Mouse (Mus musculus): Measurements from ENCODE around the gene Lcor. TPM values are rescaled to one million over a fixed set of nuclear protein-coding genes. Genes with fewer than 3 reads are reported as not detected.

Lcor gene
- polyA plus RNA-seq, 1 experiment from 2014 or later: 36.5 TPM

GRCm38 (mm10) chr19:41581706-41582420 is 99.4 kb downstream of the Lcor start, which contains the start of gene Gm340:
Gene Gm340 (plus strand): TSS chr19:41582370.
- no peaks in the 10 kb centered on the region for H3K27me3 ChIP-seq
- ATAC-seq: no peak
- peaks cover 55% of the 10 kb centered on the region for H3K36me3 ChIP-seq
- no peaks in the 10 kb centered on the region for H3K9me3 ChIP-seq
- WGBS: 95% methylated on average over 23 of the region's 23 CpGs
- H3K9ac ChIP-seq (replicated peaks): no peak within 1 kb of the TSS
- no peak within 1 kb of the TSS for H3K27ac ChIP-seq
- no peaks in the 10 kb centered on the region for H3K4me1 ChIP-seq (replicated peaks)
- H3K4me2 ChIP-seq (replicated peaks): no peak within 1 kb of the TSS
- H3K4me3 ChIP-seq (replicated peaks): no peak within 1 kb of the TSS

- H3K9me3 ChIP-seq: no peaks in the 10 kb centered on the region
- no peak overlapping the region for H3K4me3 ChIP-seq (replicated peaks)
- 99% methylated on average over 5 of the region's 5 CpGs for WGBS
- H3K27me3 ChIP-seq: no peaks in the 10 kb centered on the region
- no peak overlapping the region for H3K4me2 ChIP-seq (replicated peaks)
- no peaks in the 10 kb centered on the region for H3K4me1 ChIP-seq (replicated peaks)
- no peak overlapping the region for H3K9ac ChIP-seq (replicated peaks)
- peaks cover 59% of the 10 kb centered on the region for H3K36me3 ChIP-seq
- no peak for ATAC-seq
- no peak overlapping the region for H3K27ac ChIP-seq
Observed at GRCm38 (mm10) chr19:41582918-41583514, 100.6 kb downstream of the Lcor start.

- Histone ChIP-seq H3K4me2 (replicated peaks) (no peak overlapping the region), H3K4me1 (replicated peaks) (0 out of 2 replicates have a peak, but pooled peaks cover 8% of the 10 kb centered on the region), H3K9me3 (no peaks in the 10 kb centered on the region), H3K36me3 (peaks cover 55% of the 10 kb centered on the region), H3K9ac (replicated peaks) (no peak overlapping the region), H3K4me3 (replicated peaks) (no peak overlapping the region), H3K27ac (no peak overlapping the region), H3K27me3 (no peaks in the 10 kb centered on the region)
- 92% methylated on average over 10 of the region's 10 CpGs for WGBS
- ATAC-seq: no peak
Observed at GRCm38 (mm10) chr19:41586752-41587151, 104.3 kb downstream of the Lcor start.

- Histone ChIP-seq H3K4me3 (replicated peaks) (no peak overlapping the region), H3K4me2 (replicated peaks) (no peak overlapping the region), H3K9ac (replicated peaks) (no peak overlapping the region), H3K27me3 (no peaks in the 10 kb centered on the region), H3K36me3 (peaks cover 47% of the 10 kb centered on the region), H3K9me3 (no peaks in the 10 kb centered on the region), H3K4me1 (replicated peaks) (peaks cover 8% of the 10 kb centered on the region; the same call in 1 of the 2 replicates), H3K27ac (no peak overlapping the region)
- ATAC-seq: no peak
- WGBS: 80% methylated on average over 20 of the region's 20 CpGs
Observed at GRCm38 (mm10) chr19:41587431-41588222, 105.2 kb downstream of the Lcor start.

- WGBS: 82% methylated on average over 7 of the region's 7 CpGs
- H3K4me3 ChIP-seq (replicated peaks): no peak overlapping the region
- H3K36me3 ChIP-seq: peaks cover 33% of the 10 kb centered on the region
- no peak overlapping the region for H3K4me2 ChIP-seq (replicated peaks)
- H3K9ac ChIP-seq (replicated peaks): no peak overlapping the region
- H3K9me3 ChIP-seq: no peaks in the 10 kb centered on the region
- H3K4me1 ChIP-seq (replicated peaks): peaks cover 8% of the 10 kb centered on the region; the same call in 1 of the 2 replicates
- no peak overlapping the region for H3K27ac ChIP-seq
- no peaks in the 10 kb centered on the region for H3K27me3 ChIP-seq
- no peak for ATAC-seq
Observed at GRCm38 (mm10) chr19:41589026-41589425, 106.6 kb downstream of the Lcor start.

GRCm38 (mm10) chr19:41589681-41590080 is 107.2 kb downstream of the Lcor start:
- WGBS: 75% methylated on average over 8 of the region's 8 CpGs
- Histone ChIP-seq H3K9me3 (no peaks in the 10 kb centered on the region), H3K4me3 (replicated peaks) (no peak overlapping the region), H3K27ac (no peak overlapping the region), H3K27me3 (no peaks in the 10 kb centered on the region), H3K4me1 (replicated peaks) (peaks cover 8% of the 10 kb centered on the region; the same call in 1 of the 2 replicates), H3K36me3 (peaks cover 26% of the 10 kb centered on the region), H3K4me2 (replicated peaks) (no peak overlapping the region), H3K9ac (replicated peaks) (no peak overlapping the region)
- no peak for ATAC-seq

GRCm38 (mm10) chr19:41591808-41592207 is 109.4 kb downstream of the Lcor start:
- ATAC-seq: no peak
- H3K4me2 ChIP-seq (replicated peaks): no peak overlapping the region
- no peaks in the 10 kb centered on the region for H3K27me3 ChIP-seq
- no peak overlapping the region for H3K4me3 ChIP-seq (replicated peaks)
- H3K9ac ChIP-seq (replicated peaks): no peak overlapping the region
- peaks cover 8% of the 10 kb centered on the region; the same call in 1 of the 2 replicates for H3K4me1 ChIP-seq (replicated peaks)
- WGBS: 81% methylated on average over 12 of the region's 12 CpGs
- peaks cover 5% of the 10 kb centered on the region for H3K36me3 ChIP-seq
- H3K27ac ChIP-seq: no peak overlapping the region
- no peaks in the 10 kb centered on the region for H3K9me3 ChIP-seq

GRCm38 (mm10) chr19:41597170-41597894 is 114.9 kb downstream of the Lcor start:
- Histone ChIP-seq H3K4me1 (replicated peaks) (peaks cover 6% of the 10 kb centered on the region), H3K27me3 (no peaks in the 10 kb centered on the region), H3K4me3 (replicated peaks) (no peak overlapping the region), H3K9ac (replicated peaks) (no peak overlapping the region), H3K36me3 (peaks cover 12% of the 10 kb centered on the region), H3K4me2 (replicated peaks) (no peak overlapping the region), H3K27ac (no peak overlapping the region), H3K9me3 (no peaks in the 10 kb centered on the region)
- ATAC-seq: no peak
- 92% methylated on average over 6 of the region's 6 CpGs for WGBS

GRCm38 (mm10) chr19:41600647-41601046 is 118.2 kb downstream of the Lcor start:
- Histone ChIP-seq H3K27ac (no peak overlapping the region), H3K36me3 (peaks cover 32% of the 10 kb centered on the region), H3K4me3 (replicated peaks) (no peak overlapping the region), H3K4me2 (replicated peaks) (no peak overlapping the region), H3K9me3 (no peaks in the 10 kb centered on the region), H3K4me1 (replicated peaks) (peaks cover 6% of the 10 kb centered on the region), H3K27me3 (no peaks in the 10 kb centered on the region), H3K9ac (replicated peaks) (no peak overlapping the region)
- ATAC-seq: 0 out of 2 replicates have a peak, but pooled peaks have one; percentile 28
- 47% methylated on average over 11 of the region's 11 CpGs for WGBS

GRCm38 (mm10) chr19:41606208-41606987 is 124.0 kb downstream of the Lcor start:
- Histone ChIP-seq H3K27ac (no peak overlapping the region), H3K4me1 (replicated peaks) (no peaks in the 10 kb centered on the region), H3K9me3 (0 out of 2 replicates have a peak, but pooled peaks cover 5% of the 10 kb centered on the region), H3K9ac (replicated peaks) (no peak overlapping the region), H3K36me3 (peaks cover 54% of the 10 kb centered on the region), H3K27me3 (0 out of 2 replicates have a peak, but pooled peaks cover 6% of the 10 kb centered on the region), H3K4me3 (replicated peaks) (no peak overlapping the region), H3K4me2 (replicated peaks) (no peak overlapping the region)
- no peak for ATAC-seq
- WGBS: 79% methylated on average over 10 of the region's 10 CpGs

- 79% methylated on average over 6 of the region's 6 CpGs for WGBS
- H3K4me1 ChIP-seq (replicated peaks): peaks cover 46% of the 10 kb centered on the region
- peaks cover 19% of the 10 kb centered on the region for H3K36me3 ChIP-seq
- 0 out of 2 replicates have a peak, but pooled peaks cover 5% of the 10 kb centered on the region for H3K9me3 ChIP-seq
- H3K9ac ChIP-seq (replicated peaks): no peak overlapping the region
- no peak overlapping the region for H3K27ac ChIP-seq
- ATAC-seq: no peak
- H3K27me3 ChIP-seq: peaks cover 9% of the 10 kb centered on the region
- no peak overlapping the region for H3K4me2 ChIP-seq (replicated peaks)
- H3K4me3 ChIP-seq (replicated peaks): no peak overlapping the region
Observed at GRCm38 (mm10) chr19:41611683-41612082, 129.2 kb downstream of the Lcor start.

Measured in midbrain, embryonic 13.5 days (tissue).